Mouse (Mus musculus): ENCODE measurements around the gene Fam45a.

Gene Fam45a

DNA sequence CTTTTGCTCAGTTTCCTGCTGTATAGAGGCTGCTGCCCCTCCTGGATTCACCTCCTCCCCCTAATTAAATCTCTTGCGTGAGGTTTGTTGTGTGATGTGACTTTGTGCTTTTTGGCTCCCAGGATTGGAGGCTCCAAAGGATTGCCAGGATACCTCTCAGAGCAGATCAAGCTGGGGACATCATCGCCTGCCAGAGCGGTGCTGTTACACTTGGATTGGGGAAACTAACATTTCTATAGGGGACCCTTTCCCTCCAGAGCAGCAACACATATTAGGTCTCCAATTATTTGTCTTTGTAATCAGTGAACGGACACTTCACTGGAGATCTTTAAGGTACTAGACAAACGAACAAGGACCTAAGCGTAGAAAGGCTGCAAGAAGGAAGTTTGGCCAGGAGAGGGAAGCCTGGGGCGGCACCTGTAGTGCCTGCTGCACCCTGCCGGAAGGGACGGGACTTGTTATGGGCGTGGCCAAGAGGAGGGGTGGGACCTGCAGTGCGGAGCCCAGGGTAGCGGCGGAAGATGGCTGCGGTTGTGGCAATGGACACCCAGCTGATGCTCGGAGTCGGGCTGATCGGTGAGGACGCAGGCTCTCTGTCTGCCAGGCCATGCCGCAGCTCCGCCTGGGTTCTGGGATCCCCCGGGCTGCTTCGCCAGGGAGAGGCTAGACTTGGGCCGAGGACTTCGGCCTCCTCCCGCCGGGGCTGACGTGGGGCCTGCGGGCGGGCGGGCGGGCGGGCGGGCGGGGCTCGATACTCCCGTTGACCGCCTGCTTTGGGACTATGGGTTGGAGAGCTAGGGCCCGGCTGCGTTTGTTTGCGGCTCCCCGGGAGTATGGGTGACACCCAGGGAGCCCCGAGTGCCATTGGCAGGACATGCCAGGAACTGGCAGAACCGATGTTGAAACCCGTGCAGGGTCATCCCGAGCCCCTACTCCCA is at the start of gene Fam45a:
Fam45a (plus strand) TSS at position 488 of the 938 bp plus-strand sequence.
- DNase-seq: peak; percentile 82

DNA sequence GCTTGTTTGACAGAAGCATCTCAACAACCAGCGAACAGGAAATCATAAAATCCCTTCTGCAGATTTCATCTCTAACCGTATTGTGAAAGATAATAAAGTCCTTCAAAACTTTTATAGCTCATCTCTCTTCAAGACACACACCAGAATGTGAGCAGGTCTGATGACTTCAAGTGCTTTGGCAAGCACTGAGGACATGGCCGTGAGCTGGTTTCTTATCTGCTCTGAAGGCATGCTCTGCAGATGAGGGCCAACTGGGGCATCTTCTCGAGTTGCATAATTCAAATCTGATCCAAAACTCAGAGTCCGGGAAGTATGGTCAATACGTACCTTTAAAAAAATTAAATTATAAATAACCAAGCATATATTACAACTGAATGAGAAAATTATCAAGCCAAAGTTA is 38.0 kb upstream of the Fam45a start:
- DNase-seq: no peak

DNA sequence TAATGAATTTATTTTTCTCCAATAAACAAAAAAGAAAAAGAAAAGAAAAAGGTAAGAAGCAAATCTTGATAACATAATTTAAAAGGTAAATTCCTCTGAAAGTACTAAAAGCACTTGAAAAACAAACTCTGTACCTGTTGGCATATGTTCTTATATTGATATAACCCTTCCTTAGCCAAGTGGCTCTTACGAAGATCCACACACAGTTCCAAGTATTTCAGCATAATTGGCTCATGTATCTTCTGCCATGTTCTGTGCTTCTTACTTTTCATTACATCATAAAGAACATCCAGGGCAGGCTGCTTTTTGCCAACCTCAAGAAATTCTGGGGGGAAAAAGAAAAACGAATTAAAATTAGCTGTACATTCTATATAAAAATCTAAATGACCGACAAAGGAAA is 29.4 kb upstream of the Fam45a start:
- DNase-seq: no peak

DNA sequence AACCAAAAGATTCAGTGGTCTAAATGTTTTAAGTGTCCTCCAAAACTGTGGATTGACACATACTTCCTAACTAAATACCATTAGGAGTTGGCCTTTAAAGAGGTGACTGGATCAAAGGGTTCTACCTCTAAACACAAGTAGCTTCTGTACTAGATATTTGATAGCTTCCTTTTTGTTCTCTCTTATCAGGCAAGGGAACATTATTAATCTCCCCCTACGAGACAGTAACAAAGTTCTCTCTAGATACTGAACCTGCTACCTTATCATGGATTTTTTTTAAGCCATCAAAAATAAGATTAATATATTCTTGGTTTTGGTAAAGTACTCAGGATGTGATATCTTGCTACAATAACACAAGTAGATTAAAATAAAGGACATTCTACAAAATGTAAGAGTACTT is 26.7 kb upstream of the Fam45a start:
- no peak for DNase-seq

DNA sequence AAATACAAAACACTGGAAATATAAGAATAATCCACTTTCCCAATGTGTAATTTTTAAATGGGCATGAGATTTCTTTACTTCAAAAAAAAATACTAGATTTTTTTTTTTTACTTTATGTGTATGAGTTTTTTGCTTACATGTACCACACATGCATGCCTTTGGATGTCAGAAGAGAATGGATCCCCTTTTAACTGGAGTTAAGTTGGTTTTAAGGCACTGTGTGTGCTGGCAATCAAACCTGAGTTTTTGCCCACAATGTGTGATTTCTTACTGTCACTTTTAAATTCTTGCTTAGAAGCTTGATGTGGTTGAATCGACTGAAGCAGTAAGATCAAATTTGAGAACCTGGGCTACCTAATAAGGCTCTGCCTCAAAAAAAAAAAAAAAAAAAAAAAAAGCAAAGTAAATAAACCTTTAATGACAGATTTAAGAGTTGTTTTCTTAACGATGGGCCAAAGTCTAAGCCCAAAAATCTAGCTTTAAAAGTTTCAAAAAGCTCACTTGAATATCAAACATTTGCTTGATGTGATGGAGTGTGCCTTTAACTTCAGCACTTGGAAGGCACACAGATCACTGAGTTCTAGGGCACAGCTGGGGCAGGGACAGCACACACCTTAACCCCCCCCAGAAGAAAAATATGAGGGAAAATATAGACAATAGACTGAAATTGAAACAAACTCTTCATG is 23.8 kb upstream of the Fam45a start:
- DNase-seq: no peak

DNA sequence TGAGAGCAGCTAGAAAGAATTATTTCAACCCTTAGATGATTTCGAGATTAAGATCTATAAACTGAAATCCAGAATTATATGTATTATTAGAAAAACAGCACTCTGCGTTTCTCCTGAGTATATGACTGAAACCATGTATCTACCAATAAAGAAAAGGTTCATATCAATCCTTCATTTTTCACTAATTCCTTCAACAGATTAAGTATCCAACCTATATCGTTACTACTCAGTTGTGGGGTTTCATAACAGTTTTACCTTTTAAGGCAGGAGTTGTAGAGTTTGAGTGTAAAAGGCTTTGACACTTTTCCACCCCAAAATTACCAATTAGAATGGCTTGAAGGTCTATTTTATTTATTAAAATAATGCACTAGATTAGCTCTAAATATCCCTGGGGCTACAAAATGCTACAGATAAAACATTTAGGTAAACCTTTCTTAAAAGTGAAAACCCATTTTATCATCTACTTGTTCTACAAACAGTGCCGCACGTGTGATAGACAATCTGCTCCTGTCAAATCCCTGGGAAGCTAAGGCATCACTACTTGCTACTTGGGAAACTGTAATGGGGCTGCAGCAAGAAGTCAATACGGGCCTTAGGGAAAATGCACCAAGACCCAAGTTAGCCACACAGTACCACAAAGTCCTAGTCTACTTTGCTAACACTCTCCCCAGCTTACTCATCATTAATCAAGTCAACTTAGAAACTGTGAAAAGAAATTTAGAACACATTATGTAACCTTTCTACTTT is 23.0 kb upstream of the Fam45a start:
- no peak for DNase-seq

DNA sequence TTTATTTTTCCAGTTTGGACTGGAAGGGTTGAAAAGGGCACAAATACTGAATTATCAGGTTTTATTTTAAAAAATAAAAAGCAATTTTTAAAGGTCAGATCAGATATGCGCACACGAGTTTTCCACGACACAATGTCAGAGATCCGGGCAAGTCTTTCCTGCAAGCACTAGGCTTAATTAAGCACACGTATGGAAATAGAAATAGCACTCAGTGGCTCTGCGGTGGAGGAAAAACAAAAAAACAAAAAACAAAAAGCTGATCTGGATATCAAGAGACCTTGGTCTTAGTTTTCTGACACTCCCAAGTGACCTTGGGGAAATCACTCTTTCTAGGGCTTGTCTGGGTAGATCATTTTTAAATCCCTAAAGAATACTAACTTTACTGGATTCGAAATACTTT is 21.9 kb upstream of the Fam45a start:
- DNase-seq: no peak

DNA sequence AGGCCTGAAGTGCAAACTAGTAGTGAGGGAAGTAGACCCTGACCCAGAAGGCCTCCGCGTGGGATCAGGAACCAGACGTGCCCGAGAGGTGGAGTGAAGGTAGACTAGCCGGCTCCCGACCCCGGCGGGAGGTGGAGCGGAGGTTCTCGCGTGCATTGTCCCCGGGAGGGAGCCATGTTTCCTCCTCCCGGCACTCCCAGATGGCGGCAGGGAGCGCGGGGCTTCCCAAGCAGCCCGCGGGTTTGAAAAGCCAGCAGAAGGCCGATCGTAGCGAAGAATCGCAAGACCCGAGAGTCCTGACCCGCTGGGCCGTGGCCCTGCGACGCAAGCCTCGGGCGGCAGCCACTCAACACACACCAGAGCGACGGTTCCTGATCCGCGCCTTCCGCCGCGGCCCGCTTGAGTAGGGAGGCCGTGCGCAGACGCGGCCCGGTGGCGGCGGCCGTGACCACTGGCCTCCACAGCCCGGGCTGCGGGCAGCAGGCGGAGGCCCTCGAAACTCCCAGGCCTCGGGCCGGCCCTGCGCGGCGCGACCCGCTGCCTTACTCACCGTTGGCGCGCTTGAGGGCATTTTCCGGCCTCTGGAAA is 21.4 kb upstream of the Fam45a start:
- peak; percentile 48 for DNase-seq

DNA sequence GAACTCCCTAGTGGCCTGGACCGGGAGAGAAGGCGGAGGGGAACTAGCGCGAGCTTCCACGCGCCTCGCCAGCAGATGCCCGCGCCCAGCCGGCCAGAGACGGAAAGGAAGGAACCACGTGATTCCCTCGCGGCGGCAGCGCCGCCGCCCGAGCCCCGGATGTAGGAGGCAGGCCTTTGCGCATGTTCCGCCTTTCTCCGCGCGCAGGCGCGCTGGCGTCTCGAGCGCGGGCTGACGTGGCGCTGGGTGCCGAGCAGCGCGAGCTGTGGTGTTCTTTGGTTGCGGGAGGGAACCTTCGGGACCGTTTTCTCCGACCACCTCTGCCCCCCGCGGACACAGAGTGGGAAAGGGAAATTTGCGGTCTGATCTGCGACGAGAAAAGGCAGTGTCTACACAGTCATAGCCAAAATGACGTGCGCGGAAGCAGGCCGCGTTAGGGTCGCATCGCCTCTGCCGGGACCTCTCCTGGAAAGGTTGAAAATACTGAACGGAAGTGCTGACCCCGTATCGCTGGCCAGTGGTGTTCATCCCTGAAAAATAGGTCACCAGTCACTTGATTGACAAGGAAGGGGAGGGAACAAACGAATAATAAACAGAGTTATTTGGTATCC is 20.7 kb upstream of the Fam45a start, which contains the start of gene Eif3a:
Eif3a (minus strand) TSS at position 108 of the 611 bp plus-strand sequence.
- peak; percentile 94 for DNase-seq

DNA sequence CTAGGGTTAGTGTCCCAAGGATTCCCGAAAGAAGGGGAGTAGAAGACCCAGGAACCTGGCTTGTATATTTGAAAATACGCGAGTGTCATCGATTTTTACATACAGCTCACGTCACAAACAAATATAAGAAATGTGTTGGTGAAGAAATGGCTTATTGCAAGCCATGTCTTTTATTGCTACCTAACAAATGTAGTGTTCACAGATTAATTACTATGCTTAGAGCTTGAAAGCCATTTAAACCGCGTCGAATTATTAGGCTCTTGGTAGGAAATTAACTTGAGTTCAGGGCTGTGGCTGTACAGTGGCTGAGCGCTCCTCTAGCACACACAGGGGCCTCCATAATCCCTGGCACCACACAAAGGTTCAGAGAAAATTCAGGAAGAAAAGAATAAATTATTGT is 20.2 kb upstream of the Fam45a start:
- no peak for DNase-seq

DNA sequence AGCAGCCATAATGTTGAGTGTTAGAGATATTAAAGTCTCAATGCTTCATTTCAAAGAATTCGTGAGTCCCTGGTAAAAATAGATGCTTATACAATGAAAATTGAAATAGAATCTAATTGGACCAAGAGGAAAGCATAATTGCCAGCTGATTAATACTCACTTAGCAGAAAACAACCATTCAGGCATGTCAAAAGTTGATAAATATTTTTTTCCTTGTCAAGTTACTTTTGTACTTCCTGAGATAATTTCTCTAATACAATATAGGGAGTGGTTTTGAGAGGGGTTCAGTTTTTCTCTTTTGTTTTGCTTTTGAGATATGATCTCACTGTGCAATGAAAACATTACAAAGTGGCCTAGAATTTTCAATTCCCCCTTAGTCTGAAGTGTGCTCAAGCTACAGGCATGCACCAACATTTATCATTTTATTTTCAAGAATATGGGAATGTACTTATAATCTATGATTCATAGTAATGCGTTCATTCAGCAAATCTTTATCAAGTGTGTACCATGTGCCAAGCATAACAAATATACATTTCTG is 18.1 kb upstream of the Fam45a start:
- no peak for DNase-seq

DNA sequence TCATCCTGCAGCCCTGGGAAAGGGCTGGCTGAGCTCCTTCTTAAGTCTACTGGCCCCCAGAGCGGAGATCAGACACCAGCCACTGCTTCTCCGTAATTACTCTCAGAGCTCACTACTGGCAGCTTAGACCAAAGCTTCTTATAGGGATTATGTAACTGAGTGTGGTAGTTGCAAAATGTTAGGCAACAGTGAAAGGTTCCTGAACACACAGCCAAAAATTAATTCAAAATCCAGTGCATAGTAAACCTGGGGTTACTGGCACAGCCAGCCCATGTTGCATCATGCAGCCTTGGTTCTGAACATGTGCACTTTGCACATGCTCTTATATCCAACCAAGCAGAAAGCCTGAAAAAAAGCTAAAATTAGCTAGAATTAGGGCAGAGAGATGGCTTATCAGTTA is 16.1 kb upstream of the Fam45a start:
- no peak for DNase-seq

DNA sequence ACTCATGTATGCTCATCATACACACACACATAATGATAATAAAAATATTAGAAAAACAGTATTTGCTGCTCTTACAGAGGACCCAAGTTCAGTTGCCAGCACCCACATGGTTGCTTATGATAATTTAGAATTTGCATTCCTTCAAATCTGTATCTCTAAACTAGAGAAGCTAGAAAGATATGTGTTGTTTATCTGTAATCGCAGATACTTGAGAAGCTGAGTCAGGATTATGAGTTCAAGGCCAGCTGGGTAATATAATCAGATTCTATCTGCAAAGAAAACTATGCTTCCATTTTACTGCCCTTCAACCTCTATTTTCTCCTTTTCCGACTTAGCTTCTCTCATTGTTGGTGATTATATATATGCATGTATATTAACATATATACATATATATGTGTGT is 14.0 kb upstream of the Fam45a start:
- DNase-seq: no peak

DNA sequence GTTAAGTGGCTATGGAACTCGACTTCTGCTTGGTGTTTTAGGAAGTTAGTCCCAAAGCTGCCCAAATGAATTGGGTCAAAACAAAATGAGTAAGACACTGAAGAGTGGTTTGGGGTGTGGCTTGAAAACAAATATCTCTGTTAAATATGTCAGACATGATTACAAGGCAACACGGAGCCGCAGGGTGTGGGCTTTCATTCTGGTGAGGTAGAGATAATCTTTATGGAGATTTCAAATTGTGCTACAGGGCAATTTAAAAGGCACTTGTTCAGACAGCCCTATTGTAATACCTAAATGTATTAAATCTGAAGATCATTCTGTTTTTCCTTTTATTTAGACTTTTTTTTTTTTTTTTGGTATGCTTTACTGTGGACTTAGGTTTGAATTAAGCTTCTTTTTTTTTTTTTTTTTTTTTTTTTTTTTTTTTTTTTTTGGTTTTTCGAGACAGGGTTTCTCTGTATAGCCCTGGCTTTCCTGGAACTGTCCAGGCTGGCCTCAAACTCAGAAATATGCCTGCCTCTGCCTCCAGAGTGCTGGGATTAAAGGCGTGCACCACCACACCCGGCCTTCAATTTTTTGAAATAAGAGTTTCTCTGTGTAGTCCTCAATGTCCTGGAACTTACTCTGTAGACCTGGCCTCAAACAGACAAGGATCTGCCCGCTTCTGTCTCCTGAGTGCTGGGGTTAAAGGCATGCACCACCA is 11.4 kb upstream of the Fam45a start:
- DNase-seq: no peak

DNA sequence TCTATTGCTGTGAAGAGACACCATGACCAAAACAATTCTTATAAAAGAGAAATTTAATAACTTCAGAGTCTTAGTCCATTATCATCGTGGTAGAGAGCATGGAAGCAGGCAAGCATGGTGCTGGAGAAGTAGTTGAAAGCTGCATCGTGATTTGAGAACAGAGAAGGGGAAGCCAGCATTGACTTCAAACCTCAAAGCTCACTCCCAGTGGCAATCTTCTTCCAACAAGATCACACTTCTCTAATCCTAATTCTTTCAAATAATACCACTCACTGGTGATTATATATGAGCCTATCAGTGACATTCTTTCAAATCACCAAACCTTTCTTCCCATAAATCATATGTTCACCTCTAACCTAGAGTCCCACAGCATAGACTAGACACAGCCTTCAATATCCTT is 6.5 kb upstream of the Fam45a start:
- no peak for DNase-seq

DNA sequence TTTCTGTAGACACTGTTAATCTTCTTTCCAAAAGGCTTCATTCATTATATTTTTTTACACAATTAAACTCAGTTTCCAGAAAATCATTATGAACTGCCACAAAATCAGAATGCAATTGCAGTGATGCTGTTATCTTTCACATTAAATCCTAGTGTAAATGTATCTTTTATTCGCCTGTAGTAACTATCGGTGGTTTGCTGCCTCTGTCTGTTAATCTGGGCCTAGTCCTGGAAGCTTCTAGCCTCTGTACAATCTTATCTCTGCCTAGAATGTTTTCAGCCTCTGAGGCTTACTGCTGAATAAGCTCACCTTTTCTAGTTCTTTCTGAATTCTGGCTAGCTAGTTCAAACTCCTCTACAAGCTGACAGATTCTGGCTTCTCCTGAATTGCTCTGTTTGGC is 1.5 kb upstream of the Fam45a start:
- DNase-seq: no peak

DNA sequence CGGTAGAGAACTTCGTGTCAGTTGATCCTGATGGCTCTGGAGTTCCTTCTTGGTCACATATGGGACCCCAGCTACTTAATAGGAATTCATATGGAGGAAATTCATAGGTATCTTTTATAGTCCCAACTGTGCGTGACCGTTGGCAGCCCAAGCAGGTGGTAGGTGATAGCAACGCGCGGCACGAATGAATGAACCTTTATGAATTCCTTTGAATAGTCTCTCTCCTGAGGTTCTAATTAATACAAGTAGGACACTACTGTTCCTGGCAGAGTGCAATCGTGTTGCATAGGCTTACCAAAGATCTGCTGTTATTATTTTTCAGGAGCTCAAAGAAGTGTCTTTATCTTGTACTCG is 628 bp downstream of the Fam45a start:
- DNase-seq: no peak

DNA sequence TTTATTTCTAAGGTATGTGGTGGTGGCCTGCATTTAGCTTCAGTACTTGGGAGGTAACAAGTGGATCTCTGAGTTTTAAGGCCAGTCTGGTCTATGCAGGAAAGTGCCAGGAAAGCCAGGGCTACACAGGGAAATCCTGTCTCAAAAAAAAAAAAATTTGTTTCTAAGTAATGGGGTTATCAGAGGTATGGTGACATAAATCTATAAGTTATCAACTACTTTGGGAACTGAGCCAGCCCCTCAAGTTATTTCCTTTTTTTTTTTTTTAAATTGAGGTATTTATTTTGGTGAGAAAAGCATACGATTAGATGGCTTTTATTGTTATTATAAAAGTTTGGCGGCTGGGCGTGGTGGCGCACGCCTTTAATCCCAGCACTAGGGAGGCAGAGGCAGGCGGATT is 1.7 kb downstream of the Fam45a start:
- no peak for DNase-seq

DNA sequence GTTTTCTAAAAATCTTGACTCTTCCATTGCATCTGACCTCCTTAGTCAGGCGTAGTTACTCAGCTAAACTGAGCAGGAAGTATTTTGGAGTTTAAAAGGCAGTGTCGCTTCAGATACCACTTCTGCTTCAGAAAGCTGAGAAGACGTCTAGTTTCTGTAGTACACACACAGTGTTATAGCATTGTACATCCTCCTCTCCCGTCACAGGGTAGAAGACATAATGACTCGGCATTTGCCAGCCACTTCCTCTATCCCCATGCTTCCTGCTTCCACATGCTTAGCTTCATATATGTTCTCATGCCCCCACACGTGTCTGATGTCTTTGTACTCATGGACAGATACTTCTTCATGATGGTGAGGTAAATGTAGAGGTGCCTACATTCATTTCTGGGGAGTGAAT is 7.3 kb downstream of the Fam45a start:
- no peak for DNase-seq

DNA sequence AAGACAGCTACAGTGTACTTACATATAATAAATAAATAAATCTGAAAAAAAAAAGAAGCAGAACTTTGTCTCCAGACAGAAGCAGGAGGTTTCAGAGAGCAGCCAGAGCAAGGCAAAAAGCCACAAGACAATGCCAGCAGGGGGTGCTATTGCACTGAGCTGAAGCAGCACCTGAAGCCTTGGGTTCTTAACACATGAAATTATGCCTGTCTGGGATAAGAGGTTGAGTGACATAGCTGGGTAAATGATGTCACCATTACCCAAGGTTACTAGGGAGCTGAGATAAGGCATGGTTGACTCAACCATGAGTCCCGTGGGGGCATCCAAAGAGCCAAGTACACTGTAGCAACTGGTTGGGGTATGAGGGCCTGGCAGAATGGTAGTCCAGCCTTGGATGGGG is 26.4 kb downstream of the Fam45a start:
- DNase-seq: peak; percentile 76

DNA sequence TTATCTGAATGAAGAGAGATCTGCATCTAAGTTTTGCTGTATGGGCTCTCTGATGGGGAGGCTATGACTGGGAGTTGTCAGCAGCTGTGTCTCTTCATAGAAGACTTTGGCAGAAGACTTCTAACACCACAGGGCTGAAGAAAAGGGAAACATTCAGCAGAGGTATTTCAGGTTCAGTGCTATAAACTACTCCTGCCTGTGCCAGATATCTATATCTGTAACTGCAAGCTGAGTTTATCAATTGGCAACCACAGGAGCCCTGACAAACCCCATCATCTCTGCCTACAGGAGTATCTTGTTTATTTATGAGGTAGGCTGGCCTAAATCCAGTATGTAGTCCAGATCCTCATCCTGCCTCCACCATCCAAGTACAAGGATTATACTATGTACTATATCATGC is 31.9 kb downstream of the Fam45a start:
- DNase-seq: no peak

DNA sequence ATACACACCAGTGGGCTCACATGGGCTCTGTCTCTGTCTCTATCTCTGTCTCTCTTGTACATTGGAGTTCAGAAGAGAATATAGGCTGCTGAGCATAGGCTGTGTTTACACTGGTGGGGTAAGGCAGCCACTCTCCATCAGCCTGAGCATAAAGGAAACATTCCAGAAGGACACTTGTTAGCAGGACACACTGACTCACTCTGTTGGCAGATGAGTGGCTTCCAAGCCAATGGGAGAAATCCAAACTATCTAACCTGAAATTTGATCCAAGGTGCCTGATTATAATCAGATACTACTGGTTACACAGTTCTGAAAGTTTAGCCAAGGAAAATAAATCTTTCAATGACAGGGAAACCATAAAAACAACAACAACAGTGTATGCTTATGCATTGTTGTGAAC is 34.3 kb downstream of the Fam45a start:
- no peak for DNase-seq

Measured in right cerebral cortex, postnatal 4 days (tissue).